Mouse (Mus musculus) CH12.LX (cell line): ENCODE measurements at regions not wholly inside any gene's neighbourhood (a gene's known extent, or its start where the extent isn't known, plus 50 kb on each side); places are given as distances from the start of the nearest gene placed in this dataset.

Source experiments
- DNase-seq: peaks from one replicate; pipeline ENCODE4 v3.0.0-alpha.2; 2013; ENCODE audit errors: extremely low read depth
- H3K27ac ChIP-seq: 2 replicates; pipeline ENCODE4 v1.5.1; 2012; ENCODE audit warnings: low read depth, mild to moderate bottlenecking, control low read depth, moderate library complexity; ENCODE audit not compliant: insufficient read depth
- H3K27me3 ChIP-seq: replicated peaks from 2 replicates; pipeline ENCODE3; 2012; ENCODE audit warnings: inconsistent platforms
- H3K36me3 ChIP-seq, 2 experiments: replicated peaks in 1 of 2; 2 replicates each; pipeline versions ENCODE3 to v1.6.1; 2012; ENCODE audit warnings: inconsistent platforms in 1 of 2, low read length in 1 of 2, mild to moderate bottlenecking in 1 of 2, mixed read lengths in 1 of 2, moderate library complexity in 1 of 2; ENCODE audit not compliant: control insufficient read depth in 1 of 2, insufficient read depth in 1 of 2
- H3K4me1 ChIP-seq, 2 experiments: 2 replicates each; pipeline ENCODE4 v1.6.1; 2012; ENCODE audit warnings: inconsistent platforms in 1 of 2, moderate library complexity in 1 of 2; ENCODE audit not compliant: insufficient read depth in 2 of 2, control insufficient read depth in 1 of 2
- H3K4me2 ChIP-seq: 2 replicates; pipeline ENCODE4 v1.6.1; 2012; ENCODE audit warnings: low read depth, mild to moderate bottlenecking, control low read depth; ENCODE audit not compliant: poor library complexity, insufficient read depth, severe bottlenecking
- H3K4me3 ChIP-seq, 3 experiments: fragments of 150-350 bp in 1 of 3; sonication (generic) in 1 of 3; replicated peaks in 1 of 3; 2 replicates each; pipeline versions ENCODE3 to v1.5.1; 2011 to 2012; ENCODE audit warnings: low read depth in 2 of 3, low read length in 2 of 3, mild to moderate bottlenecking in 2 of 3, moderate library complexity in 2 of 3, control low read depth in 1 of 3, improper control_type of control experiment in 1 of 3, inconsistent platforms in 1 of 3, mixed read lengths in 1 of 3; ENCODE audit not compliant: poor library complexity in 1 of 3
- H3K79me2 ChIP-seq: replicated peaks from 2 replicates; pipeline ENCODE4 v1.6.1; 2012; ENCODE audit warnings: mild to moderate bottlenecking, moderate library complexity; ENCODE audit not compliant: control insufficient read depth, poor library complexity, insufficient read depth, severe bottlenecking; ENCODE audit errors: extremely low read depth
- H3K9ac ChIP-seq: 2 replicates; pipeline ENCODE4 v1.6.1; 2012; ENCODE audit warnings: low read depth, mild to moderate bottlenecking, control low read depth, moderate library complexity; ENCODE audit not compliant: insufficient read depth
- H3K9me3 ChIP-seq: replicated peaks from 2 replicates; pipeline ENCODE3; 2012; ENCODE audit warnings: low read length, inconsistent platforms, mixed read lengths
- BHLHE40 ChIP-seq: IDR thresholded peaks from 2 replicates; pipeline ENCODE4 v1.6.1; 2011; ENCODE audit warnings: mild to moderate bottlenecking, low read depth, low read length, improper control_type of control experiment
- E2F4 ChIP-seq: IDR thresholded peaks from 2 replicates; pipeline ENCODE4 v1.6.1; 2011; ENCODE audit warnings: low read depth, low read length, improper control_type of control experiment; ENCODE audit not compliant: insufficient replicate concordance
- ETS1 ChIP-seq: conservative IDR thresholded peaks from 2 replicates; pipeline ENCODE4 v1.6.1; 2012; ENCODE audit warnings: low read depth, mild to moderate bottlenecking, inconsistent platforms, low read length, improper control_type of control experiment, moderate library complexity
- GABPA ChIP-seq: IDR thresholded peaks from 2 replicates; pipeline ENCODE4 v1.6.1; 2012; ENCODE audit warnings: low read depth, low read length, improper control_type of control experiment, inconsistent platforms; ENCODE audit not compliant: insufficient replicate concordance
- MAFK ChIP-seq: IDR thresholded peaks from 2 replicates; pipeline ENCODE4 v1.6.1; 2011; ENCODE audit warnings: low read length, improper control_type of control experiment; ENCODE audit not compliant: insufficient replicate concordance
- MAX ChIP-seq: IDR thresholded peaks from 2 replicates; pipeline ENCODE4 v1.6.1; 2011; ENCODE audit warnings: low read length, improper control_type of control experiment
- MAZ ChIP-seq: IDR thresholded peaks from 2 replicates; pipeline ENCODE4 v1.6.1; 2012; ENCODE audit warnings: low read depth, mild to moderate bottlenecking, inconsistent platforms, low read length, improper control_type of control experiment, moderate library complexity
- POLR2AphosphoS2 ChIP-seq: IDR thresholded peaks from 2 replicates; pipeline ENCODE4 v1.6.1; 2011; ENCODE audit warnings: low read depth, low read length, improper control_type of control experiment
- ZKSCAN1 ChIP-seq: IDR thresholded peaks from 2 replicates; pipeline ENCODE4 v1.6.1; 2012; ENCODE audit warnings: low read depth, inconsistent platforms, low read length, improper control_type of control experiment, borderline replicate concordance
- ZNF384 ChIP-seq: IDR thresholded peaks from 2 replicates; pipeline ENCODE4 v1.6.1; 2012; ENCODE audit warnings: low read depth, low read length, improper control_type of control experiment, inconsistent platforms
- dilution Hi-C: fragments of 300-500 bp; cut with MboI; formaldehyde crosslinking; loops from 2 replicates; pipeline ENCODE4 v1.14.3; 2020; ENCODE audit warnings: low sequenced_read_pairs; ENCODE audit not compliant: extremely low pct_unique_long_range_greater_than_20kb, extremely low pct_ligation_motif_present
- in situ Hi-C: fragments of 300-500 bp; cut with MboI; formaldehyde crosslinking; loops from 3 replicates; pipeline ENCODE4 v1.14.3; 2019; ENCODE audit warnings: low sequenced_read_pairs, low pct_ligation_motif_present, low pct_unique_long_range_greater_than_20kb, mixed read lengths

GRCm38 (mm10) chr6:99933404-99933803 is 207.2 kb upstream of the Prok2 start:
- dilution Hi-C loops (no loop called here), in situ Hi-C loops (no loop called here)
- TF ChIP-seq BHLHE40 (0 out of 2 replicates have a peak, but pooled peaks have one; percentile 19), MAFK (peak; percentile 68; the same call in 1 of the 2 replicates), ZKSCAN1 (no peak)
- no peaks in the 10 kb centered on the region for H3K79me2 ChIP-seq
- DNase-seq: no peak
- H3K27ac ChIP-seq: no peak overlapping the region
- H3K4me1 ChIP-seq: peaks cover 14 to 45% of the 10 kb centered on the region in 2 experiments
- H3K27me3 ChIP-seq: no peaks in the 10 kb centered on the region
- no peaks in the 10 kb centered on the region for H3K9me3 ChIP-seq
- H3K9ac ChIP-seq: no peak overlapping the region
- no peaks in the 10 kb centered on the region for H3K36me3 ChIP-seq
- no peak overlapping the region for H3K4me3 ChIP-seq
- H3K4me2 ChIP-seq: no peak overlapping the region

- dilution Hi-C loops: no loop called here
- no peak for DNase-seq
- Histone ChIP-seq H3K36me3 (no peaks in the 10 kb centered on the region), H3K9me3 (no peaks in the 10 kb centered on the region), H3K4me1 (peaks cover 14 to 45% of the 10 kb centered on the region in 2 experiments), H3K4me3 (no peak overlapping the region)
- in situ Hi-C loops: no loop called here
- TF ChIP-seq BHLHE40 (no peak), POLR2AphosphoS2 (no peak), E2F4 (no peak), GABPA (no peak), ETS1 (no peak), MAX (no peak), ZNF384 (no peak)
- TF ChIP-seq, all 38 proteins: peak for 0
- H3K27ac ChIP-seq: no peak overlapping the region
- no peaks in the 10 kb centered on the region for H3K27me3 ChIP-seq
- no peak overlapping the region for H3K9ac ChIP-seq
- H3K4me2 ChIP-seq: no peak overlapping the region
- no peaks in the 10 kb centered on the region for H3K79me2 ChIP-seq
Measured at GRCm38 (mm10) chr6:99932923-99933322, 206.7 kb upstream of the Prok2 start.

GRCm38 (mm10) chr6:99932405-99932804 is 206.2 kb upstream of the Prok2 start:
- no peak for DNase-seq
- H3K27me3 ChIP-seq: no peaks in the 10 kb centered on the region
- in situ Hi-C loops: no loop called here
- H3K4me3 ChIP-seq: peak overlapping the region in 1 of 3 experiments; percentile 37
- H3K9ac ChIP-seq: no peak overlapping the region
- dilution Hi-C loops: no loop called here
- no peak overlapping the region for H3K27ac ChIP-seq
- peak; percentile 49; the same call in 1 of the 2 replicates for TF ChIP-seq BHLHE40
- no peak for TF ChIP-seq MAZ
- no peaks in the 10 kb centered on the region for H3K79me2 ChIP-seq
- H3K36me3 ChIP-seq: no peaks in the 10 kb centered on the region
- no peak overlapping the region for H3K4me2 ChIP-seq
- H3K9me3 ChIP-seq: no peaks in the 10 kb centered on the region
- peaks cover 14 to 45% of the 10 kb centered on the region in 2 experiments for H3K4me1 ChIP-seq
